Mouse (Mus musculus): Measurements from ENCODE around the gene Slc6a16. TPM values are rescaled to one million over a fixed set of nuclear protein-coding genes. Genes with fewer than 3 reads are reported as not detected.

Gene Slc6a16
- 0.09 TPM in 1 of 2 replicates, not detected in the other for polyA plus RNA-seq (2015; fragmentation: Nextera tagmentation; extraction: Ambion mirVana)

DNA sequence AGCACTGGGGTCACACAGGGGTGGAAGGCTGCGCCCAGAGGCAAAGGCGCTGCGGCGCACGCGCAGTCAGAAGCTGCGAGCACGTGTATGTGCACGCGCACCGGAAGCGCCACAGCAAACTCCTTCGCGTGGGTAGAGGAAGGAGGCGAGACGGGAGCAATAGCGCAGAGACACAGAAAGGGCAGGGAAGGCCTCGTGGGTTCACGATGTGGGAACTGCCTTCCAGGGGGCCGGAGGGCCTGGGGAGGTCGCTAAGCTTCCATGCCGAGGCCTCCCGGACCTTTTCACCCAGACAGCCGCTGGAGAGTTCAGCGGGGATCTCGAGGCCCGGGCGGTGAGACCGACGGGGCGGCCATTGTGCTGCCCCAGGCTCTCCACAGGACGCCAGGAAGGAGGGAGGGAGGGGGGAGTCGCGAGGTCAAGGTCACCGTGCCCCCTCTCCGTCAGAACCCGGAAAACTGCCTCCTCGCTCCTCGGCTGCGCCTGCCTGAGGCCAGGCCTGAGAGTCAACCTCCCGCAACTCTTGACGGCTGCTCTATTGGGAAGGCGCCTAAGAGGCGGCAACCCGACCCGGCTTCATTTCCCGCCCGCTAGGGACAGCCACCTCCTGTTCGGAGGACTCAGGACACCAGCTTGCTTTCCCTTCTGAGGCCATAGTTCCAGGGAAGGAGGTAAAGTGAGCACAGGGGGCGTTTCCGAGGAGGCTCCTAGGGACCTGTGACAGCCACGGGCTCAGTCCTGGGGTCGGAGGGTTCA is at the start of gene Slc6a16:
Gene Slc6a16, plus strand, starts transcription at position 453 of the 756 bp plus-strand sequence.
- Histone ChIP-seq H3K27ac (ENCODE audit: low read length) (no peak within 1 kb of the TSS), H3K4me3 (ENCODE audit: low read length) (peak within 1 kb of the TSS; percentile 14), H3K27me3 (ENCODE audit: control insufficient read depth, insufficient read depth, low read length) (0 out of 2 replicates have a peak, but pooled peaks cover 2% of the 10 kb centered on the region), H3K9me3 (replicated peaks; ENCODE audit: control insufficient read depth, low read length) (no peaks in the 10 kb centered on the region), H3K36me3 (ENCODE audit: control insufficient read depth, insufficient read depth) (no peaks in the 10 kb centered on the region), H3K9ac (ENCODE audit: low read length) (peak within 1 kb of the TSS; percentile 55), H3K4me1 (ENCODE audit: control insufficient read depth, insufficient read depth, low read length) (no peaks in the 10 kb centered on the region; the same call in 1 of the 2 replicates), H3K4me2 (ENCODE audit: low read depth, low read length) (peak within 1 kb of the TSS; percentile 58)
- ATAC-seq (replicated peaks; ENCODE audit: extremely low read depth, insufficient read depth, low FRiP score) = 0 out of 2 replicates have a peak, but pooled peaks have one; percentile 26
- WGBS = 24% methylated on average over 53 of the region's 53 CpGs

DNA sequence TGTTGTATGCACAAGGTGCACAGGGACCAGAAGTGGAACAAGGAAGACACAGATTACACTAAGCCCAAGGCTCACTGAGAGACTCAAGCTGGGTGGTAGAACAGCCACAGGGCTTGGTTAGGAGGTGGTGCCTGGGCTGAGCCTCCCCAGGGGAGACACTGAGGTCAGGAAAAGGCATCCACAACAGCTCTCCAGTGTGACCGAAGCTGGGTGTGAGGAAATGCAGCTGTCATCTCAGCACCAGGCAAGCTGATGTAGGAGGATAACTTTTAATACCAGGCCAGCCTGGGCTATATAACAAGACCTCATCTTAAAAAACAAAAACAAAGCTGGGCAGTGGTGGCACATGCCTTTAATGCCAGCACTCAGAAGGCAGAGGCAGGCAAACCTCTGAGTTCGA is 49.7 kb upstream of the Slc6a16 start:
- ATAC-seq (replicated peaks; ENCODE audit: extremely low read depth, insufficient read depth, low FRiP score) = no peak
- H3K4me1 ChIP-seq (ENCODE audit: control insufficient read depth, insufficient read depth, low read length) = peaks cover 10% of the 10 kb centered on the region; the same call in 1 of the 2 replicates
- WGBS = 58% methylated on average over 2 of the region's 2 CpGs

DNA sequence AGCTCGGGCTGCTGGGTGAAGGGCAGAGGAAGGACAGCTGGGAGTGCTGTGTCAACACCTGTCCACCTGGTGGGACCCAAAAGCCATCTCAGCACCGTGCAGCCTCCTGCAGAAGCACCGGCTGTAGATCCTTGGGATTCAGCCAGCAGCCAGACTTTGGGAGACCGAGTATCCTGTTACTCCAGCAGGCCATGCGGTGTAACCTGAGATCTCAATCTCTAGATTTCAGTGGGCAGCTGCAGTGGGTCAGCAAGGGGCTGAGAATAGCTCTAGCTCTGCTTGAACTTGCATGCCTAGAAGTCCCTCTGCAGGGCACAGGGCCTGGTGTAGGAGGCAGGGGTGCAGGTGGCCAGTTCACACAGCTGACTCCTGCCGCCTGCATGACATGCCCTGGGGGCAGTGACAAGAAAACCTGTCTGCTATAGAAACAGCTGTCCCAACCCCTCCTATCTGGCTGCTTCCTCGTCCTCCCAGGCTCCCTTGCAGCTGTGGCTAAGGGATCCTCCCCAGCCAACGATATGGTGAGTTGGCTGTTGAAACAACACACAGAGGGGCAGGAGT is 49.0 kb upstream of the Slc6a16 start:
- no peak overlapping the region for H3K4me2 ChIP-seq (ENCODE audit: low read depth, low read length)
- ATAC-seq (replicated peaks; ENCODE audit: extremely low read depth, insufficient read depth, low FRiP score) = no peak
- peaks cover 14% of the 10 kb centered on the region for H3K27me3 ChIP-seq (ENCODE audit: control insufficient read depth, insufficient read depth, low read length)
- H3K4me1 ChIP-seq (ENCODE audit: control insufficient read depth, insufficient read depth, low read length) = peaks cover 10% of the 10 kb centered on the region; the same call in 1 of the 2 replicates
- no peak overlapping the region for H3K9ac ChIP-seq (ENCODE audit: low read length)
- H3K4me3 ChIP-seq (ENCODE audit: low read length) = no peak overlapping the region
- WGBS = 10% methylated on average over 8 of the region's 8 CpGs
- H3K27ac ChIP-seq (ENCODE audit: low read length) = no peak overlapping the region
- H3K36me3 ChIP-seq (ENCODE audit: control insufficient read depth, insufficient read depth) = no peaks in the 10 kb centered on the region
- no peaks in the 10 kb centered on the region for H3K9me3 ChIP-seq (replicated peaks; ENCODE audit: control insufficient read depth, low read length)

More for the DNA sequence above, 49.7 kb upstream of the Slc6a16 start:
- H3K27me3 ChIP-seq (ENCODE audit: control insufficient read depth, insufficient read depth, low read length) = peaks cover 22% of the 10 kb centered on the region
- no peak overlapping the region for H3K4me2 ChIP-seq (ENCODE audit: low read depth, low read length)
- no peak overlapping the region for H3K27ac ChIP-seq (ENCODE audit: low read length)
- no peaks in the 10 kb centered on the region for H3K9me3 ChIP-seq (replicated peaks; ENCODE audit: control insufficient read depth, low read length)
- H3K9ac ChIP-seq (ENCODE audit: low read length) = no peak overlapping the region
- H3K36me3 ChIP-seq (ENCODE audit: control insufficient read depth, insufficient read depth) = no peaks in the 10 kb centered on the region
- no peak overlapping the region for H3K4me3 ChIP-seq (ENCODE audit: low read length)

DNA sequence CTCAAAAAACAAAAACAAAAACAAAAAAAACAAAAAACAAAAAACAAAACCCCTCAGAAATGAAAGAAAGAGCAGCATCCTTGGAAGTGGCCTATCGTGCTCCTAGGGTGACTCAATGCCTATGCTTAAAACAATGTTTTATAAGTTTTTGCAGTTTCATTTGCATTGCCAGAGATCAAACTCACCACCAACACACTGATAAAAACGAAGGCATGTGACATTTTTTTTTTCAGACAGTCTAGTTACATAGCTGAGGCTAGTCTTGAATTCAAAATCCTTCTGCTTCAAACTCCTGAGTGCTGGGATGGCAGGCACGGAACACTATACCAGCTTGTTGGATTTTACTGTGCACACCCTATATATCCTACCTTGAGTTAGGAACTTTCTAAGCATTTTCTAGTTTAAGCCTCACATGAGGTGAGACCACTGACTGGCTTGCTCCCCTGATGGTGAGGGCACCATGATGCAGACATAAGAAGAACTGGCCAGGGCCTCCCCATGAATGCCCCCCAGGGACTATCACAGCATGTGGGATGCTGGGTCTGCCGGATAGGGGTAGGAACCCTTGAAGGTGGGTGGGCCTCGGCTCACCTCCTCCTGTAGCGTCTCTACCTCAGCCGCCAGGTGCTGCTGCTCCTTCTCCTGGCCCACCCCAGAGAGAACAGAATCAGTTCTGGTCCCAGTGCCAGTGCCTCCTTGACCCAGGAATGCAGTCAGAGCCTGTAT is 48.1 kb upstream of the Slc6a16 start:
- Histone ChIP-seq H3K4me1 (ENCODE audit: control insufficient read depth, insufficient read depth, low read length) (peaks cover 10% of the 10 kb centered on the region; the same call in 1 of the 2 replicates), H3K4me3 (ENCODE audit: low read length) (no peak overlapping the region), H3K27ac (ENCODE audit: low read length) (no peak overlapping the region), H3K36me3 (ENCODE audit: control insufficient read depth, insufficient read depth) (no peaks in the 10 kb centered on the region), H3K9ac (ENCODE audit: low read length) (no peak overlapping the region), H3K27me3 (ENCODE audit: control insufficient read depth, insufficient read depth, low read length) (peaks cover 11% of the 10 kb centered on the region), H3K9me3 (replicated peaks; ENCODE audit: control insufficient read depth, low read length) (no peaks in the 10 kb centered on the region), H3K4me2 (ENCODE audit: low read depth, low read length) (no peak overlapping the region)
- WGBS = 83% methylated on average over 7 of the region's 7 CpGs
- ATAC-seq (replicated peaks; ENCODE audit: extremely low read depth, insufficient read depth, low FRiP score) = no peak

DNA sequence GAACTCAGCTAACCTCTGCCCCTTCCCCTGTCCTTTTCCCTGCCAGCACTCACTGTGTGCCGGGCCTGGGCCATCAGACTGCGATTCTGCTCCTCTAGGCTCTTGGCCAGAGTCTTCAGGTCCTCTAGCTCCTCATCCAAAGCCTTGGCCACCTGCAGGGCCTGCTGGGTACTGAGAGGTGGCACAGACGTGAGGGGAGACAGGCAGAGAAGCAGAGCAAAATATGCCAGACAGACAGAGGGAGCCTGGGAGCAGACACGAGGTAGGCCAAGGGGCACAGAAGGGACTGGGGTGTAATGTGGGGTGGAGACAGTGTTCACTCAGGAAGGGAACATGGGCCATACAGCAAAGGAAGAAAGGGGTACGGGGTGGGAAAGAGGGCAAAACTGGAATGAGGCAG is 47.5 kb upstream of the Slc6a16 start:
- peaks cover 9% of the 10 kb centered on the region for H3K27me3 ChIP-seq (ENCODE audit: control insufficient read depth, insufficient read depth, low read length)
- H3K4me3 ChIP-seq (ENCODE audit: low read length) = no peak overlapping the region
- ATAC-seq (replicated peaks; ENCODE audit: extremely low read depth, insufficient read depth, low FRiP score) = no peak
- H3K4me1 ChIP-seq (ENCODE audit: control insufficient read depth, insufficient read depth, low read length) = peaks cover 10% of the 10 kb centered on the region; the same call in 1 of the 2 replicates
- H3K27ac ChIP-seq (ENCODE audit: low read length) = no peak overlapping the region
- WGBS = 52% methylated on average over 5 of the region's 5 CpGs
- H3K4me2 ChIP-seq (ENCODE audit: low read depth, low read length) = no peak overlapping the region
- no peak overlapping the region for H3K9ac ChIP-seq (ENCODE audit: low read length)
- H3K9me3 ChIP-seq (replicated peaks; ENCODE audit: control insufficient read depth, low read length) = no peaks in the 10 kb centered on the region
- H3K36me3 ChIP-seq (ENCODE audit: control insufficient read depth, insufficient read depth) = no peaks in the 10 kb centered on the region

DNA sequence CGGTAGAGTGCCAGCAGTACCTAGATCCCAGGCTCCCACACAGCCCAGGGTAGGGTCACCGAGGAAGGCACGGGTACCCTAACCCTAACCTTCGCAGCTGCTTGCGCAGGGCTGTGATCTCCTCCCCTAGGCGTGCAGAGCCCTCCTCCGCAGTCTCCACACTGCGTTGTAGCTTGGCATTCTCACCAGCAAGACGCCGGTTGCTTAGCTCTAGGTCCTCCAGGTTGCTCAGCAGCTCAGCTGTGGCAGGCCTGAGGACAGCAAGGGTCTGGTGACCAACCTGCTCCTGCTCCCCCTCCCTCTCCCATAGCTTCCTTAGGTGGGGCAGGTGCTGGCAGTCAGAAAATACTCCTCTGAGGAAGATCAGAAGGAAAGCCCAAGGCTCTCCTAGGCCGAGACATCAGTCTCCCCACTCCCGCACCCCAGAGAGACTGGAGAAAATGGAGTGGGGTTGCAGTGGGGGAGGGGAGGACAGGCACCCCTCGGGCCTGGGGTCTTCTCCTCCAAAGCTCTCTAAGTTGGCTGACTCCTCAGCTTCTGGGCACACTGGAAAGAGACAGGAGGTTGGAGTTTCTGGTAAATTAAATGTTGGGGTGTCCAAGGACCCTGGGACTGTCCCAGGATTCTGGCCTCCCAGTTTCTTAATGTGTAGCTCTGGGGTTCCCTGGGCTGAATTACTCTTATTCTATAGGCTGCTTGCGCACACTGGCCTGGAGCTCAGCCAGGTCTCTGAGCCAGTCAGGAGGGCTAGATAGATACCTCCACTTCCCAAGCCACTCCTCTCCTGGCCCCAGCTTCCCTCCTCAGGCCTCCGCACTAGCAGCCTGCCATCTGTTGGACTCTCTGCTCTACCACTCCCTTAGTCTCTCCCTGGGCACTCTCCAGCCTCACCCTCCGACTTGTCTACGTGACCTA is 46.8 kb upstream of the Slc6a16 start:
- no peaks in the 10 kb centered on the region for H3K9me3 ChIP-seq (replicated peaks; ENCODE audit: control insufficient read depth, low read length)
- no peak overlapping the region for H3K4me3 ChIP-seq (ENCODE audit: low read length)
- 73% methylated on average over 17 of the region's 17 CpGs for WGBS
- no peak overlapping the region for H3K4me2 ChIP-seq (ENCODE audit: low read depth, low read length)
- no peak for ATAC-seq (replicated peaks; ENCODE audit: extremely low read depth, insufficient read depth, low FRiP score)
- H3K36me3 ChIP-seq (ENCODE audit: control insufficient read depth, insufficient read depth) = no peaks in the 10 kb centered on the region
- peaks cover 10% of the 10 kb centered on the region; the same call in 1 of the 2 replicates for H3K4me1 ChIP-seq (ENCODE audit: control insufficient read depth, insufficient read depth, low read length)
- H3K27me3 ChIP-seq (ENCODE audit: control insufficient read depth, insufficient read depth, low read length) = peaks cover 3% of the 10 kb centered on the region
- H3K9ac ChIP-seq (ENCODE audit: low read length) = no peak overlapping the region
- no peak overlapping the region for H3K27ac ChIP-seq (ENCODE audit: low read length)

DNA sequence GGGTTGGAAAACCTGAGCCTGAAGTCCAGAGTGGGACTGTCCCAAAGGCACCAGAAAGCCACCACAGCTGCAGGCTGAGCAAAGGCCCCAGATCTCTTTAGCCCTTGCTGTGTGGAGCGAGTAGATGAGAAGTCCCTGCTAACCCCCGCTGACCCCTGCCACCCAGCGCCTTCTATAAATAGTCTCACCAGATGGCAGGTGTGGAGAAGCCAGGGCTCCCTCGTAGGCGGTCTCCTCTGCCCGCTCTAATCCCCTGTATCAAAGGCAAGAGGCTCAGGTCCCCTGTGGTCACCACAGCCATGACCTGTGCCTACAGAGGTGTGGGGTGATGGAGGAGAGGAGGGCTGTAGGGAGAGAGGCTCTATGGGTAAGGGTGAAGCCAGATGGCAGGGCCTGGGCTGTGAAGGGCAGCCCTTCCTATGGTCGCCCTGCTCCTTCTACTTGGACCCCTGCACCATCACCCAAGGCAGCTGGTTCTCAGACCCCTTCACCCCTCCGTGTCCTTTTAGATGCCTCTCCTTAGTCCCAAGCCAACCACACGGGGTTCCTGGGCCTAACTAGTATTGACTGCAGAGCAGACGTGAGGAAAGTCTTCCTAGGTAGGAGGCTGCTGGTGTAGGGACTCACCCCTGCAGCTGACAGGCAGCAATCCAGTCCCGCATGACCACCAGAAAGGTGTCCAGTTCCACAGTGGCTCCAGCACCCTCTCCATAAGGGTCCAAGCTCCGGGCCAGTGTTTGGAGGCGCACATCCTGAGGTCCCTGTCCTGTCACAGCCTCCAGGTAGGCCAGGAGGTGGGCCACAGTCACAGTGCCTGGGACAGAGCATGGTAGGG is 45.3 kb upstream of the Slc6a16 start:
- Histone ChIP-seq H3K36me3 (ENCODE audit: control insufficient read depth, insufficient read depth) (no peaks in the 10 kb centered on the region), H3K27me3 (ENCODE audit: control insufficient read depth, insufficient read depth, low read length) (peaks cover 3% of the 10 kb centered on the region; the same call in 1 of the 2 replicates), H3K27ac (ENCODE audit: low read length) (no peak overlapping the region), H3K4me2 (ENCODE audit: low read depth, low read length) (no peak overlapping the region), H3K9ac (ENCODE audit: low read length) (no peak overlapping the region), H3K4me1 (ENCODE audit: control insufficient read depth, insufficient read depth, low read length) (peaks cover 10% of the 10 kb centered on the region; the same call in 1 of the 2 replicates), H3K4me3 (ENCODE audit: low read length) (no peak overlapping the region), H3K9me3 (replicated peaks; ENCODE audit: control insufficient read depth, low read length) (no peaks in the 10 kb centered on the region)
- ATAC-seq (replicated peaks; ENCODE audit: extremely low read depth, insufficient read depth, low FRiP score) = no peak
- WGBS = 56% methylated on average over 13 of the region's 13 CpGs

DNA sequence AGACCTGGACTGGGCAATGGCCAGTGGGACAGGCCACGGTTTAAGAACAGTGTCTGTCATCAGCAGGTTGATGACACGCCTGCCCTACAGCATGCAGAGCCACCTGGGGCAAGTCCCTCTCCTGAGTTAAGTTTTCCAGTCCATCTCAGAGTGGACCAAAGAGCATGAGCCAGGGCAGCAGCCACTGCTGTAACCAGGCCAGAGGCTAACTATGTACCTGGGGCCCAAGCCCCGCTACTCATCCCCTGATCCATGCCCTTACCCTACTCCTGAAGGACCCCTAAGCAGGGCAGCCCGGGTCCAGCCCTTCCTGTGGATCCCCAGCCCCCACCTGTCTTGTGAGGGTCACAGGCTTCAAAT is 44.7 kb upstream of the Slc6a16 start:
- no peak for ATAC-seq (replicated peaks; ENCODE audit: extremely low read depth, insufficient read depth, low FRiP score)
- Histone ChIP-seq H3K27me3 (ENCODE audit: control insufficient read depth, insufficient read depth, low read length) (peaks cover 3% of the 10 kb centered on the region; the same call in 1 of the 2 replicates), H3K27ac (ENCODE audit: low read length) (no peak overlapping the region), H3K4me3 (ENCODE audit: low read length) (no peak overlapping the region), H3K9me3 (replicated peaks; ENCODE audit: control insufficient read depth, low read length) (no peaks in the 10 kb centered on the region), H3K4me2 (ENCODE audit: low read depth, low read length) (no peak overlapping the region), H3K36me3 (ENCODE audit: control insufficient read depth, insufficient read depth) (no peaks in the 10 kb centered on the region), H3K9ac (ENCODE audit: low read length) (no peak overlapping the region), H3K4me1 (ENCODE audit: control insufficient read depth, insufficient read depth, low read length) (peaks cover 10% of the 10 kb centered on the region; the same call in 1 of the 2 replicates)
- 68% methylated on average over 4 of the region's 4 CpGs for WGBS
